Mouse (Mus musculus) natural killer cell, adult 2 months (primary cell): ENCODE results near the gene Clpp.
A peak's percentile ranks its signal among the peaks of the same experiment; 100 is the strongest.

Experiments
- DNase-seq, 2 experiments: peaks; one replicate each; pipeline ENCODE4 v3.0.0; 2022; ENCODE audit warnings: low spot score in 2 of 2

The Clpp gene

GRCm38 (mm10) chr17:56986105-56986805 lies 3.9 kb upstream of the Clpp start:
- no peak for DNase-seq

GRCm38 (mm10) chr17:56988441-56988840 lies 1.7 kb upstream of the Clpp start:
- DNase-seq, result no peak

- DNase-seq, result no peak
Measured at GRCm38 (mm10) chr17:56988921-56989430, 1.1 kb upstream of the Clpp start.

GRCm38 (mm10) chr17:56989467-56990114 lies 514 bp upstream of the Clpp start:
- DNase-seq, result no peak

- DNase-seq, result no peak
Measured at GRCm38 (mm10) chr17:56990966-56991365, 861 bp downstream of the Clpp start.

- DNase-seq, result no peak
Measured at GRCm38 (mm10) chr17:56995046-56995445, 4.9 kb downstream of the Clpp start.

GRCm38 (mm10) chr17:56996506-56996905 lies 6.4 kb downstream of the Clpp start:
- no peak for DNase-seq

- peak; percentile 97 to 98 for DNase-seq
Measured at GRCm38 (mm10) chr17:56997029-56997667, 7.0 kb downstream of the Clpp start, which contains the start of gene Alkbh7. TSS of gene Alkbh7 (plus strand) at chr17:56997339.

GRCm38 (mm10) chr17:56999414-56999813 lies 9.3 kb downstream of the Clpp start:
- DNase-seq, result no peak

- DNase-seq, result no peak
Measured at GRCm38 (mm10) chr17:56999968-57000609, 10.0 kb downstream of the Clpp start, which contains the start of gene Pspn. TSS of gene Pspn (minus strand) at chr17:57000018.

- no peak for DNase-seq
Measured at GRCm38 (mm10) chr17:57001228-57001627, 11.1 kb downstream of the Clpp start.

- DNase-seq, result no peak
Measured at GRCm38 (mm10) chr17:57003994-57004393, 13.9 kb downstream of the Clpp start.

- no peak for DNase-seq
Measured at GRCm38 (mm10) chr17:57007137-57007905, 17.2 kb downstream of the Clpp start.

GRCm38 (mm10) chr17:57010911-57011235 lies 20.8 kb downstream of the Clpp start:
- no peak for DNase-seq

- DNase-seq, result peak; percentile 90 to 91
Measured at GRCm38 (mm10) chr17:57011236-57012141, 21.4 kb downstream of the Clpp start, which contains the start of the genes Gtf2f1 and Gm17949. TSS of gene Gtf2f1 (minus strand) at chr17:57011288. TSS of gene Gm17949 (plus strand) at chr17:57011469.

GRCm38 (mm10) chr17:57012245-57012795 lies 22.2 kb downstream of the Clpp start:
- no peak for DNase-seq

GRCm38 (mm10) chr17:57019693-57020092 lies 29.6 kb downstream of the Clpp start:
- no peak for DNase-seq

GRCm38 (mm10) chr17:57020960-57021359 lies 30.9 kb downstream of the Clpp start:
- no peak for DNase-seq

GRCm38 (mm10) chr17:57027471-57027870 lies 37.4 kb downstream of the Clpp start:
- DNase-seq, result no peak

GRCm38 (mm10) chr17:57029691-57030090 lies 39.6 kb downstream of the Clpp start:
- no peak for DNase-seq
